Mouse (Mus musculus): ENCODE data around the gene Gm973. TPM values are rescaled to one million over a fixed set of nuclear protein-coding genes. Genes with fewer than 3 reads are reported as not detected.

Gm973 gene
- total RNA-seq, 2 experiments from 2014 or later = 14.5 to 16.1 TPM

- peak within 1 kb of the TSS; percentile 64 for H3K27ac ChIP-seq
- TF ChIP-seq CTCF (conservative IDR thresholded peaks at IDR 0.05) = no peak
Observed at GRCm38 (mm10) chr1:59684819-59685755, 169.0 kb downstream of the Gm973 start, which contains the start of gene Nop58. Nop58 (plus strand) TSS chr1:59684971.

More at GRCm38 (mm10) chr1:59684819-59685755, 169.0 kb downstream of the Gm973 start, which contains the start of gene Nop58:
- DNase-seq (ENCODE audit: low spot score in 2 of 2) = peak; percentile 89 to 93
- peak within 1 kb of the TSS; percentile 89 for H3K4me3 ChIP-seq

Other genes with a start within 250 kb of the Gm973 start
- gene Fzd7, start 33.8 kb upstream of the Gm973 start, total RNA-seq (2021) = 1 to 10 TPM; 5.4 to 6.7 TPM
- gene Sumo1, start 154.6 kb downstream of the Gm973 start, total RNA-seq (2021) = 100 to 1,000 TPM; 117 to 120 TPM
- gene Nop58, start 168.7 kb downstream of the Gm973 start, total RNA-seq (2021) = 10 to 100 TPM; 65.7 to 69.7 TPM
- 10 to 100 TPM; 90.3 to 91.2 TPM for gene Bmpr2, start 247.1 kb downstream of the Gm973 start, total RNA-seq (2021)